Comparison of ENCODE assay signal across 9 mouse cellular contexts in the genomic region with DNA sequence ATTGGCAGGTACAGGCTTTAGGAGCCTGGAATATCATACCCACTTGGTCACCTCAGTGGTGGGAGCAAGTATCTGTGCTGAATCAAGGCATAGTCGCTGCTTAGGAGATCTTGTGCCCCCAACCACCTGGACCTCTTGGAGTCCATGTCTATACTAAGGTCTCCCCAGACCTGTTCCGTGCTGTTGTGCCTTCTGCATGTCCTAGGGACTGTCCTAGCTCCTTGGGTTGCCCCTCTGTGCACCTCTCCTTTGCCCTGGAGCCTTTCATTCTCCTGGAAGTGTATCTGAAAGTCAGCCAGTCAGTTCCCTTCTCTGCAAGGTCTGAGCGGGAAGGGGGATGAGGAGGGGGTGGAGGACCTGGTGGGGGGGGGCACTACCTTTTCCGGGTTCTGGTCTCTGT.
DNase-seq lines count a peak whose midpoint lies in the region; ATAC-seq lines count a peak whose summit lies in the region.
"Had no signal": no experiment of that assay in that cellular context is flagged by ENCODE, and none has a peak within 500 bp of the region (broad histone marks: within the 10 kb centered on the region; RNA-seq: fewer than 3 reads in every experiment).

No protein-coding gene starts in this region.

- peak overlapping the region; percentile 74 for H3K4me2 ChIP-seq in lung, embryonic 15.5 days
- peak overlapping the region; percentile 90 for H3K4me2 ChIP-seq in forebrain, embryonic 13.5 days
- peak overlapping the region; percentile 72 for H3K4me2 ChIP-seq in neural tube, embryonic 14.5 days (ENCODE audit: low read depth, low read length)

- 13% methylated on average over 4 of the region's 4 CpGs for WGBS in lung, embryonic 15.5 days
- 15% methylated on average over 4 of the region's 4 CpGs for WGBS in forebrain, embryonic 13.5 days
- WGBS in limb, embryonic 10.5 days, result 21% methylated on average over 4 of the region's 4 CpGs
- 31% methylated on average over 4 of the region's 4 CpGs for WGBS in neural tube, embryonic 14.5 days

- peaks cover 92% of the 10 kb centered on the region for H3K4me1 ChIP-seq in lung, embryonic 15.5 days
- H3K4me1 ChIP-seq in forebrain, embryonic 13.5 days, result peaks cover 71% of the 10 kb centered on the region
- H3K4me1 ChIP-seq in limb, embryonic 10.5 days, result peaks cover 91% of the 10 kb centered on the region
- peaks cover 26% of the 10 kb centered on the region for H3K4me1 ChIP-seq in neural tube, embryonic 14.5 days (ENCODE audit: control insufficient read depth, insufficient read depth, low read length)

- no peaks in the 10 kb centered on the region for H3K36me3 ChIP-seq in lung, embryonic 15.5 days
- H3K36me3 ChIP-seq in forebrain, embryonic 13.5 days (ENCODE audit: poor library complexity, severe bottlenecking), result 0 out of 2 replicates have a peak, but pooled peaks cover 6% of the 10 kb centered on the region
- peaks cover 30% of the 10 kb centered on the region for H3K36me3 ChIP-seq in limb, embryonic 10.5 days
- H3K36me3 ChIP-seq in neural tube, embryonic 14.5 days (ENCODE audit: control insufficient read depth, insufficient read depth, low read length), result no peaks in the 10 kb centered on the region

- ATAC-seq in lung, embryonic 15.5 days (ENCODE audit: borderline replicate concordance, extremely low read depth, low FRiP score, low TSS enrichment), result no peak
- ATAC-seq in forebrain, embryonic 13.5 days, result no peak
- ATAC-seq in neural tube, embryonic 14.5 days (ENCODE audit: low read depth), result no peak

- peak overlapping the region; percentile 94 for H3K27ac ChIP-seq in lung, embryonic 15.5 days
- peak overlapping the region; percentile 49; the same call in 1 of the 2 replicates for H3K27ac ChIP-seq in forebrain, embryonic 13.5 days
- peak overlapping the region; percentile 97 for H3K27ac ChIP-seq in limb, embryonic 10.5 days
- no peak overlapping the region for H3K27ac ChIP-seq in neural tube, embryonic 14.5 days (ENCODE audit: low read depth, low read length)
- H3K27ac ChIP-seq: liver, embryonic 14.5 days had no signal

- no peak overlapping the region for H3K9ac ChIP-seq in lung, embryonic 15.5 days
- H3K9ac ChIP-seq in forebrain, embryonic 13.5 days, result peak overlapping the region; percentile 79
- H3K9ac ChIP-seq in neural tube, embryonic 14.5 days (replicated peaks; ENCODE audit: low read depth, low read length), result no peak overlapping the region
- H3K9ac ChIP-seq: liver, embryonic 14.5 days had no signal

- no peak for DNase-seq in lung, postnatal 14 days
- DNase-seq in limb, embryonic 10.5 days (ENCODE audit: low spot score), result no peak
- no peak for DNase-seq in ovary, postnatal 14 days (ENCODE audit: low spot score)
- no peak for DNase-seq in embryo, embryonic 10.5 days (ENCODE audit: low spot score)
- no peak for DNase-seq in layer of hippocampus, adult 8-10 months (ENCODE audit: low spot score in 2 of 2)

- no peaks in the 10 kb centered on the region for H3K9me3 ChIP-seq in lung, embryonic 15.5 days
- H3K9me3 ChIP-seq in forebrain, embryonic 13.5 days (replicated peaks), result no peaks in the 10 kb centered on the region
- H3K9me3 ChIP-seq in limb, embryonic 10.5 days (replicated peaks), result no peaks in the 10 kb centered on the region
- H3K9me3 ChIP-seq in neural tube, embryonic 14.5 days (ENCODE audit: control insufficient read depth, low read length), result no peaks in the 10 kb centered on the region

- H3K4me3 ChIP-seq in lung, embryonic 15.5 days, result peak overlapping the region; percentile 75
- peak overlapping the region; percentile 64 for H3K4me3 ChIP-seq in forebrain, embryonic 13.5 days
- H3K4me3 ChIP-seq in limb, embryonic 10.5 days, result peak overlapping the region; percentile 87
- H3K4me3 ChIP-seq in neural tube, embryonic 14.5 days (ENCODE audit: low read depth, low read length), result peak overlapping the region; percentile 43; the same call in 1 of the 2 replicates

- H3K27me3 ChIP-seq in lung, embryonic 15.5 days, result no peaks in the 10 kb centered on the region
- H3K27me3 ChIP-seq in forebrain, embryonic 13.5 days, result peaks cover 6% of the 10 kb centered on the region; the same call in 1 of the 2 replicates
- no peaks in the 10 kb centered on the region for H3K27me3 ChIP-seq in limb, embryonic 10.5 days (ENCODE audit: low read depth, poor library complexity, severe bottlenecking)
- no peaks in the 10 kb centered on the region for H3K27me3 ChIP-seq in neural tube, embryonic 14.5 days (ENCODE audit: control insufficient read depth, insufficient read depth, low read length)
